Mouse (Mus musculus) liver, embryonic 13.5 days (tissue): ENCODE measurements at regions not wholly inside any gene's neighbourhood (a gene's known extent, or its start where the extent isn't known, plus 50 kb on each side); places are given as distances from the start of the nearest gene placed in this dataset. TPM values are rescaled to one million over a fixed set of nuclear protein-coding genes. Genes with fewer than 3 reads are reported as not detected.
"Not testable (repeated sequence)": the region's sequence is repeated elsewhere in the genome, so short reads cannot be mapped to it uniquely, and the experiment has no call there.

ENCODE experiments used
- ATAC-seq: fragments of 200-750 bp; cut with Nextera tagmentation; 2 replicates; pipeline ENCODE4 v1.8.0; 2017; ENCODE audit warnings: low read depth, mild to moderate bottlenecking, moderate number of reproducible peaks, moderate library complexity
- DNase-seq: peaks from one replicate; pipeline ENCODE4 v3.0.0; 2022
- H3K27ac ChIP-seq: fragments of 300-500 bp; sonication (generic); 2 replicates; pipeline ENCODE4 v1.5.1; 2015; ENCODE audit warnings: moderate library complexity, mild to moderate bottlenecking, inconsistent platforms
- H3K27me3 ChIP-seq: fragments of 300-500 bp; sonication (generic); 2 replicates; pipeline ENCODE4 v1.6.1; 2015; ENCODE audit warnings: mild to moderate bottlenecking, inconsistent platforms
- H3K36me3 ChIP-seq: fragments of 300-500 bp; sonication (generic); 2 replicates; pipeline ENCODE4 v1.6.1; 2015; ENCODE audit warnings: mild to moderate bottlenecking, inconsistent platforms
- H3K4me1 ChIP-seq: fragments of 300-500 bp; sonication (generic); replicated peaks from 2 replicates; pipeline ENCODE4 v1.6.1; 2015; ENCODE audit warnings: inconsistent platforms
- H3K4me2 ChIP-seq: fragments of 300-500 bp; sonication (generic); 2 replicates; pipeline ENCODE4 v1.6.1; 2015; ENCODE audit warnings: inconsistent platforms, mild to moderate bottlenecking, moderate library complexity
- H3K4me3 ChIP-seq: fragments of 300-500 bp; sonication (generic); replicated peaks from 2 replicates; pipeline ENCODE4 v1.5.1; 2015; ENCODE audit warnings: mild to moderate bottlenecking, inconsistent platforms
- H3K9ac ChIP-seq: fragments of 300-500 bp; sonication (generic); 2 replicates; pipeline ENCODE4 v1.6.1; 2015; ENCODE audit warnings: mild to moderate bottlenecking, inconsistent platforms
- H3K9me3 ChIP-seq: fragments of 300-500 bp; sonication (generic); replicated peaks from 2 replicates; pipeline ENCODE4 v1.6.1; 2016; ENCODE audit warnings: inconsistent platforms
- WGBS: fragments of 180-500 bp; shearing (Covaris S2); methylation state at CpG from one replicate; pipeline ENCODE4 v1.1.7; 2015; ENCODE audit not compliant: insufficient replicate concordance; 5-methylcytosine and 5-hydroxymethylcytosine counted together
- microRNA counts: library from miRNA; unstranded; fragments of <30 nt; microRNA quantifications from one replicate; lab custom pipeline; 2016
- microRNA-seq: library from miRNA; unstranded; fragments of <30 nt; microRNA quantifications from one replicate; pipeline ENCODE4, GENCODE M21; 2016

DNA sequence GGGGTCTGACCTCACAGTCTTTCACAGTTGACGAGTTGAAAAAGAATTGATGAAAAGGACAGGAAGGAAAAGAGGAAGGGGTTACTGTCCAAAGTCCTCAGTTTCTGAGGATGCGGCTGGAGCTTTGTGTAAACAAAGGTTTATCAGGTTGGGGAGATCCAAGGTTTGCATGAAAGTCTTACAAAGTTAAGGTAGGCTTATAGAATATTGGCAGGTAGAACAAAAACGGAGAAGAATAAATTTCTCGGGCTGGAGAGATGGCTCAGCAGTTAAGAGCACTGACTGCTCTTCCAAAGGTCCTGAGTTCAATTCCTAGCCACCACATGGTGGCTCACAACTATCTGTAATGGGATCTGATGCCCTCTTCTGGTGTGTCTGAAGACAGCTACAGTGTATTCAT, 60.9 kb upstream of the Acpp start:
- H3K4me3 ChIP-seq, ATAC-seq, H3K27ac ChIP-seq, H3K36me3 ChIP-seq, H3K4me1 ChIP-seq, H3K9ac ChIP-seq, H3K27me3 ChIP-seq, H3K4me2 ChIP-seq, H3K9me3 ChIP-seq, DNase-seq: not testable (repeated sequence)
- 43% methylated on average over 4 of the region's 4 CpGs for WGBS

DNA sequence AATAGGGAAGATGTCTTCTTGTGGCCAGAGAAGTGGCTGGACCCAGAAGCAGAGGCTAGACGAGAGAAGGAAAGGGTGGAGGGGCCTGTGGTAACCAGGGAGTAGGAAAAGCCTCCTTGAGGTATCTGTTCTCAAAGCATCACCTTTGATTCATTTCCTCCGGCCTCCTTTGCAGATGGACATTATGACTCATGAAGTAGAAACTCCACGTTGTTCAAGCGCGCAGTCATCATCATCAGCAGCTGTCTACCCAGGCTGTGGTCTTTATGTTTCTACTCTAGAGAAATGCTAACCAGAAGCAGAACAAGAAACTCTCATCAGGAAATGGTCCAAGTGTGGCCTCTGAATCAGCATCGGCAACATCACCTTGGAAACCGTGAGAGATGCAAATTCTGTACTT, 50.3 kb upstream of the Acpp start:
- Histone ChIP-seq H3K4me3 (no peak overlapping the region), H3K4me2 (no peak overlapping the region)
- WGBS = 71% methylated on average over 7 of the region's 7 CpGs

More for the DNA sequence above, 50.3 kb upstream of the Acpp start:
- H3K27me3 ChIP-seq = no peaks in the 10 kb centered on the region
- H3K9ac ChIP-seq = no peak overlapping the region
- no peaks in the 10 kb centered on the region for H3K4me1 ChIP-seq
- DNase-seq (no peak), ATAC-seq (no peak)
- H3K36me3 ChIP-seq = no peaks in the 10 kb centered on the region
- H3K9me3 ChIP-seq = no peaks in the 10 kb centered on the region
- H3K27ac ChIP-seq = no peak overlapping the region

MicroRNAs in the stretch of these regions (microRNA counts, 519-probe panel; counts per million panel counts)
- 114 counts per million for microRNA mmu-miR-2136 (lab: Ali Mortazavi, UCI)

Small RNA genes lying in the stretch of these regions (microRNA-seq; reads per million reads assigned to microRNA genes)
- gene Mir2136 = not detected
